Mouse (Mus musculus) adrenal gland, adult 8-10 months (tissue): ENCODE measurements at regions not wholly inside any gene's neighbourhood (a gene's known extent, or its start where the extent isn't known, plus 50 kb on each side); places are given as distances from the start of the nearest gene placed in this dataset.

Source experiments
- DNase-seq: peaks from one replicate; pipeline ENCODE4 v3.0.0; 2022

DNA sequence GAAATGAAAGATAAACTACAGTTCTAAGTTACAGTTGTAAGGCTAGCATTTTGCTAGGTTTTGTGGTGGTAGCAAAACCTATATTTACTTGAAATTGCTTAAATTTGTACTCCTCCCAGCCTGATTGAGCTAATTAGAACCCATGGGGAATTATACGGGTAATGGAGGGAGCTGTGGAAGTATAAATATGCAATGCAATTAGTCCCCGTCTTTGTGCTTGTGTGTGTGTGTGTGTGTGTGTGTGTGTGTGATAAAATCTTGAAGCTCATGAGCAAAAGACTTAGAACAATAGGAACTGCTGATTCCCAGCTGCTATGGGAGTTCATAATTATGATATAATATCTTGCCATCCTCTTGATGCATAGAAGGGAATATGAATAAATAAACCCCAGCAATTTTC lies 321.7 kb upstream of the Thsd7b start:
- DNase-seq = no peak

DNA sequence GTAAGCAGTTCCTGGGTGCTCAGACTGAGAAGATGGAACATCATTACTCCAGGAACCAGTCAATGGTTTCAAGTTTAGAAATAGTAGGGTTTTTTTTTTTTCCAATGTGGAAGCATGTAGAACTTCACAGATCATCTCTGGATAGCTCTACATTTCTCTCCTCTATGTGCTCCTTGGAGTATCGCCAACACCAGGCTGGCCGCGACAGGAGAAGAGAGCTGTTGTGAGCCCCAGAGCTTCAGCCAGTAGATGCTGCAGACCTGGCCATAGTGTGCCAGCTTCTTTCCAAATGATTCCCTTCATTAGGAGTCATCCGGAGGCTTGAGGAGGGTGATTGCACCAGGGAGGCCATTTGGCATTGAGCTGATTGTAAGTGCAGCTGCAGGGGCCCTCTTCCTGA lies 322.6 kb upstream of the Thsd7b start:
- no peak for DNase-seq

DNA sequence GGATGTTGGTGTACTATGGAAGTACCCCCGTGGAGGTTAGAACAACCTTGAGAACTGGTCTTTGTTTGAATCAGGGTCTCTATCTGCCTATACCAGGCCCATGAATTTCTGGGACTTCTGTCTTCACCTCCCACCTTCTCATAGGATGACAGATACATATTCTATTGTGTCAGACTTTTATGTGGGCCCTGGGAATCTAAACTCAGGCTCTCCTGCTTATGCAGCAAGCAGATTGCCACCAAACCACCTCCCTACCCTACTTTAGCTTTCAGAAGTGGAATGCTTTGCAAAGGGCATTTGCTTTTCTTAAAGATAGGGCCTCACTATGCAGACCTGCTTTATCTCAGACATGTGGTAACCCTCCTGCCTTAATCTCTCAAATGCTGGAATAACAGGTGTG lies 322.7 kb upstream of the Cxcr4 start:
- DNase-seq = no peak

DNA sequence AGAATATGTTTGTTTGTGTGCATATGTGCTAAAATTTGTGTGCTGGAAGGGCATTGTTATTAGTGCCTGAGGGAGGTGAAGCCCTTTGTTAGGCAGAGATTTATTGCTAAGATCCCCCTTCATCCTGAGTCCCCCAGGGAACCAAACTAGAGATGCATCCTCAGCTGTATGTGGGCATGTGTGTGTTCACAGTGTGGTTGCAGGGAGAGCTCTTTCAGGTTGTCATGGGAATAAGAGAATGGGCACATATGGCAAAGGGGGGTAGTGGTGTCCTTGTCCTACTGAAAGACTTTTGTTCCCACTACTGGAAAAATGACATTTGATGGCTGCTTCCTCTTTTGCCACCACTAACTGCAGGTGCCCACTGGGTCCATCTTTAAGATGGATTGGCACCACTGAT lies 320.4 kb upstream of the Cxcr4 start:
- DNase-seq = no peak

DNA sequence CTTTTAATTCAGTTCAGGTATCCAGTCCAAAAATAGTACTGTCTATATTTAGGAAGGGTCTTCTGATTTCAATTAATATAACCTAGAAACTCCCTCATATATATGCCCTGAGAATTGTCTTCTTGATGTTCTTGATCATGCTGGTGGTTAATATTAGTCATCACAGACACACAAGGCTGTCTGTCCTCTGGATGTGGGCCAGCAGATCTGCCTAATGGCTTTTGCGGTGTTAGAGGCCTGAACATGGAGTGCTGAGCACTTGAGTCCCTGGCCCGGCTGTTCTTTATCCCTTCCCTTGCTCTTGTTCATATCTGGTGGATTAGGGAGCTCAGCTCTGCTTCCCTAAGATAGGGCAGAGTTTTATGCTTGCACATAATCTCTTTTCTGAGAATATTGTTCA lies 315.5 kb upstream of the Cxcr4 start:
- peak; percentile 5 for DNase-seq

DNA sequence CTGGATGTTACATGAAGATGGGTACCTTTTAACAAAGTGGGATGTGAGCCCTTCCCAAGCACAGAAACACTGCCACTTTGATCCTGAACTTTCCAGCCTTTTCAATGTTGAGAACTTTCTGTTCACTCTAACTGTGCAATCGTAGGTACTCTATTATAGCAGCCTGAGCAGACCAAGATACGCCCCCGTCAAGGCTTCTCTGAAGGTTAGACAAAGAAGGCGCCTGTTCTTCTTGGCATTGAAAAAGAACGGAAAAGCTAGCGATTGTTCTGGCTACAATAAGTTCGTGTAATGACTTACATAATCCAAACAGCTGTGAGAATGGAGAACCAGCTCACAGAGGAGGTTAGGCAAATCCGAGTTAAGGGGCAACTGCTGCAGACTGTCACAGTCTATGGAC lies 305.9 kb upstream of the Cxcr4 start:
- no peak for DNase-seq

DNA sequence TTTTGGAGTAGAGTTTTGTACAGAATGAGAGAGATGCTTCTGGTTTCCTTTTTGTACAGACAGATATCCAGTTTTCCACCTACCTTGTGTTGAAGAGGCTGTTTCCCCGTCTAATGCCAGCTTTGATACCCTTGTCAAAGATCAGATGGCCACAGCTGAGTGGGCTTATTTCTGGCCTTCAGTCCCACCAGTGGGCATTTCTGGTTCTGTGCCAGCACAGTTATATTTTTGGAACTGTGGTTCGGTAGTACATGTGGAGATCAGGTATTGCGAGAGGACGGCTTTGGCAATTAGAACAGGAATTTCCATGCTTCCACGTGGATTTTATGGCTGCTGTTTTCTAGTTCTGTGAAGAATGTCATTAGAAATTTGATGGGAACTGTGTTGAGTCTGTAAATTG lies 302.5 kb upstream of the Cxcr4 start:
- DNase-seq = no peak

DNA sequence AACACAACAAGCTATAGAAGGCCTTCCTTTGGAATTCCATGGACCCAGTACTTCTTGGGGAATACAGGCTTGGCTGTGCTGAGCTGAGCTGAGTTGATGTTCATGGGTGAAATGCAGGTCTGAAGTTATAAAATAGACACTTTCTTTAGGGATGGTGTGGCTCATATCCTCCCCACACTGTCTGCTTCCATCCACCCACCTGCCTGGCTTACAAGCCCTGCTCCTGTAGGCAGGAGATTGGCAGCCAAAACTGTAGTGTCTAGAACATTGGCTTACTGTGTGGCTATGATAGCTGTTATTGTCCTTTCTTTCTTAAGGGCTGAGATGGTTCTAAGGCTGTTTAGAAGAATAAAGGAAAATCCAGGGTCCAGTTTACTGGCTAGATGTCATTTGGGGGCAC lies 286.2 kb upstream of the Cxcr4 start:
- no peak for DNase-seq

DNA sequence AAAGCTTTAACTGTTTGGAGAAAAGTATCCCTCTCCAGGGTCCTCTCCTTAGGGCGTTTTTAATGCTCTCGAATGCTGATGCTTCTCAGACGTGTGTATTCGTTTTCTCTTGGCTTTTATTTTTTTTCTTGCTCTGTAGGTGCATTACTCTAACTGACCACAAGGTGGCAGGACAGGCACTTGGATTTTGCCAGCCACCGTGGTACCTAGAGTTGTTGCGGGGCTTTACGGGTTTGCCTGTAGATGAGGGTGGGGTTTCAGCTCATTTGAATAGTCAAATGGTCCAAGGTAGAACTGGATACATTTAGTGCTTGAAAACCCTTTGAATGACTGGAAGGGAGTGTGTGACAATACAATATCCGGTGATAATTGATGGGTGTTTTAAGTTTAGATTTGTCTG lies 283.2 kb upstream of the Cxcr4 start:
- no peak for DNase-seq

DNA sequence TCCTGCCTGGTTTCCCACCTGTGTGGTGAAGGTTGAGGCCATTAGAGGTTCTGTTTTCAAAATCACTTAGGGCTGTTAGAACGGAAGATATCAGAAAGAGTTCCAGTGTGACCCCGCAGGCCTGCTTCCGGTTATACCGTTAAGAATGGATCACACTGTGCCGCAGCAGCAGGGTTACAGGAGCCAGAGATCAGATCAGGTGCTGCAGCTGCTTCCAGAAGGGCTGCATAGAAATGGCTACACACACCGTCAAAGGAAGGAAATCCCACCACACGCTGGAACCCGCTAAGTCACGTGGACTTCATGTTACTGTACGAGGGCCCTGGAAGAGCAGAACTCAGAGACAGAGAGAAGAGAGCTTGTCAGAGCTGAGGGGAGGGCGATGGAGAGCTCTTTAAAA lies 282.1 kb upstream of the Cxcr4 start:
- no peak for DNase-seq

DNA sequence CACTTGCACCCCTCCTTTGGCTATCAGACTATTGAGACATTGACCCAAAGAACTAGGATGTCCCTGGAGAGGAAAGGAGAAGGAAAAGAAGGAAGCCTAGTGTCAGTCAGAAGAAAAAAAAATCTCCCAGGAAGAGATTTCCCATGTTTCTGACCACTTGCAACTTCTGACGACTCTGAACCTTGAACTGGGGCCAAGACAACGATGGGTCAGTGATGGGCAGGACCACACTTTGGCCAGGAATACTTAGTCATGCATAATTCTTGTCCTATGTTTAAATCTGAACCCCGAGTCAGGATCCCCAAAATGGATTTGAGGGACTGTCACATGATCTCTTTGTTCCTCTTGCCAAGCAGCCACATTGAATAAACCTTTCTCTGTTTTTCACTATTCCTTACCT lies 276.7 kb upstream of the Cxcr4 start:
- DNase-seq = peak; percentile 15

DNA sequence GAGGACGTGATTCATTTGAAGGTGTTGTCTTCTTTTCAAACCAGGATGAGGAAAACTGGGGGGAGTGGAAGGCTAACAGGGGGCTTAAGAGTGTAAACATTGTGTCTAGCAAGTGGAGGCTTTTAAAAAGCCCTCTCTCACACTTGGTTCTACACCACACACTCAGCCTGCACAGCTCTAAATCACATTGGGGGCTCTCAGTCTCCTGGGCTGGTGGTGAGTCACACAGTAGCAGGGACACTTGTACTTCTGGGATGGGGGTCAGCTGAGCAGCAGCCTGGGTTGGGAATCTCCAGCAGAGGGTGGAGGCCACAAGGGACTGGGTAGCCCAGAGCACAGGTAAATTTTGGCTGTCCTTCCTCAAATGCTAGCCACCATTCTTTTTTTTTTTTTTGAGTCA lies 268.4 kb upstream of the Cxcr4 start:
- DNase-seq = no peak

DNA sequence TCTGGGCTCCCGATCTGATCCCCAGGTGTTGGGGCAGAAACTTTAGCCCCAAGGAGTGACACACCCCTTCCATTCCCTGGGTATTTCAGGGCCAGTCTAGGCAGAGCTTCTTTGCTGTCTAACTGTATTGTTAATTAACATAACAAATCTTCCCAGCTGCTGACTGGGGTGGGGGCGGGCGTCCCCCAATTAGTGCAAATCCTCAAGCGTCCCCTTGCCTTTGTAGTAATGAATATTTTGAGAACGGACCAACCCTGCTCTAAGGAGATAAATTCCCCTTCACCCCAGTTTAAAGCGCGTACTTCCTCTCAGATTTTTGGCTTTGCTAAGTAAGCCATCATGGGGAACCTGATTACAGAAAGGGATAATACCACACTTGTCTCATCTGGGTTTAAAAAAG lies 268.0 kb upstream of the Cxcr4 start:
- no peak for DNase-seq

DNA sequence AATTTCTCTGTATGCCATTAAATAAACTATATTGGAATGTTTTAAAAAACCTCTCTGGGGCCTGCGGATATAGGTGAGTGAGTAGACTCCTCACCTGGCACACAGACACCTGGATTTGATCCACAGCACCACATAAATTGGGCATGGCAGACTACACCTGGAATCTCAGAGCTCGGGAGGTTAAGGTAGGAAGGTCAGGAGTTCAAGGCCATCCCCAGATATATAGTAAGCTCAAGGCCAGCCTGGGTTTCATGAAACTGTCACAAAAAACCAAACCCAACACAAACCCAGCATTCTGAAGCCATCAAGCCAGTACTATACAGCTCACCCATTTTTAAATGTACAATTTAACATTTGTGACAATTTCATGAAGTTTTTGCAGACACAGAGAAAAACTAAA lies 266.6 kb upstream of the Cxcr4 start:
- no peak for DNase-seq

DNA sequence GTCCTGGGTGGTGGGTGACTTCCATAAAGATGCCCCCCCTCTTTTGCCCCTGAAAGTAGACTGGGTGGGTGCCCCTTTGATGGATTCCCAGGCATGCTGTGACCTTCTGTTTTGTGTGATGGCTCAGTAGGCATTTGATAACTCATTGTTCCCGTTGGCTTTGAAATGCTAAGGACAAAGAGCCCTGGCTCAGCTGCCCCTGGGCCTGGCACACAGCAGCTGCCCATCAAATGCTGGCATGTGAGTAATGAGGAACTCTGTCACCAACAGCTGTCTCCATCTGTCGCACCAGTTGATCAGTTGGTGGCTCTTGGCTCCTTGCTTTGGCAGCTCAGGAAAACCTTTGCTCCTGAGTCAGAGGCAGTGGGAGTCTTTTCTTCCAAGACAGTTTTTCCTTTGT lies 264.8 kb upstream of the Cxcr4 start:
- DNase-seq = no peak

DNA sequence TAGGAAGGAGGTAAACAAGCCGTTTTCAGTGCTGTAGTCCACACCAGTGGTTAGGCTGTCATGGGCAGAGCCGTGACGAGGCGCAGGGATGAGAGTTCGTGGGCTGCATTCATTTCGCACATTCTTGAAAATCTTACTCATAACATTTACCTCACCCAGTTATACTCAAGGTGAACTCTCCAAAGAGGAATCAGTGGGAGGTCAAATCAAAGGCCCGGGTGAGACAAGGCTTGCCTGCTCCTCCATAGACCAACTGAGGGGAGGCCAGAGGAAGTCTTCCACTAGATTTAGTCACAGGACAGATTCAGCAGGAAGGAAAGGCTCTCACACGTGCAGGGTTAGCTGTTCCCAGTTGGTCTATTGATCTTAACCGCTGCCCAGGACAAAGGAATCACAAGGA lies 262.6 kb upstream of the Cxcr4 start:
- DNase-seq = no peak

DNA sequence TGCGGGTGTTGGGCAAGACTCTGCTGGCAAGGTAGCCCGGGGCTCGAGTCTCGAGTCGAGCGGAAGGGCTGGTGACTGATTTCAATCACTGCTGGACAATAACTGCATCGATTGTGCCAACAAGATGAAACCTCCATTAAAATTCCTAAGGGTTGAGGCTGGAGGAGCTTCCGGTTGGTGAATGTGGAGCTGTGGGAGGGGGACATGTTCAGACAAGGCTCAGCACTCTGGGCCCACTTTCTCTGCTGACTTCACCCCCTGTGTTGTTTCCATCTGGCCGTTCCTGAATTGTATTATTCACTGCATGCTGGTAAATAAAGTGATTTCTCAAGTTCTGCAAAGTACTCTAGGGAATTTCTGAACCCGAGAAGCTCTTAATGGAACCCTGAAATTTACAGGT lies 261.2 kb upstream of the Cxcr4 start:
- DNase-seq = no peak

DNA sequence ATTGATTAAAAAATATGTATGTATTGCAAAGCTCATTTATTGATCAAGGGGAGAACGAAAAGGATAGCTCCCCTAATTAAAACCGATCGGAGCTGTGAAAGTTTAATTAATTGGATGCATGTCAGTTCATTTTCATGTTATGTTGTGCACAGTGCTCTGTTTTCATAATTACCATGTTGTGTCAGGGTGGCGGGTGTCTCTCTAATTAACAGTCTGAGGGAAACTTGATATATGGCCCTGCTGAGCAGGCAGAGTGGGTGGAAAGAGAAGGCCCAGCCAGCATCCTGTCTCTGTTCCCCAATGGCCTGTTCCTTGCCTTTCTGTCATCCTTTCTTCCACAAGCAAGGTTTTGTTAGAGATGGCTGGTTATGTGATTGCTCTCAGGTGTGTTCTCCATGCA lies 245.3 kb upstream of the Cxcr4 start:
- no peak for DNase-seq

DNA sequence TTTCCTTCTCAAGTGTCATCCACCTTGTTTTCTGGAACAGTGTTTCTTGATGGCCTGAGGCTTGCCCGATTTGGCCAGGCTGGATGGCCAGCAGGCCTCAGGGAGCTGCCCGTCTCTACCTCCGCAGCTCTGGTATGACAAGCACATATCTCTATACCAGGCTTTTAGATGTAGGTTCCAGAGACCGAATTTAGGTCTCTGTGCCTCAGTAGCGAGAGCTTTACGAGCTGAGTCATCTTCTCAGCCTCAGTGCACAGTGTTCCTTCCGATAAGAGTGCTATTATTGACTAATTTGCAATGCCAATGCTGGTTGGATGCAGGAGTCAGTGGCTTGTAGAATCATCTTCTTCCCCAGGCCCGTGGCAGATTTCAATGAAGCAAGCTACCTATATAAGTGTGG lies 243.4 kb upstream of the Cxcr4 start:
- DNase-seq = no peak

DNA sequence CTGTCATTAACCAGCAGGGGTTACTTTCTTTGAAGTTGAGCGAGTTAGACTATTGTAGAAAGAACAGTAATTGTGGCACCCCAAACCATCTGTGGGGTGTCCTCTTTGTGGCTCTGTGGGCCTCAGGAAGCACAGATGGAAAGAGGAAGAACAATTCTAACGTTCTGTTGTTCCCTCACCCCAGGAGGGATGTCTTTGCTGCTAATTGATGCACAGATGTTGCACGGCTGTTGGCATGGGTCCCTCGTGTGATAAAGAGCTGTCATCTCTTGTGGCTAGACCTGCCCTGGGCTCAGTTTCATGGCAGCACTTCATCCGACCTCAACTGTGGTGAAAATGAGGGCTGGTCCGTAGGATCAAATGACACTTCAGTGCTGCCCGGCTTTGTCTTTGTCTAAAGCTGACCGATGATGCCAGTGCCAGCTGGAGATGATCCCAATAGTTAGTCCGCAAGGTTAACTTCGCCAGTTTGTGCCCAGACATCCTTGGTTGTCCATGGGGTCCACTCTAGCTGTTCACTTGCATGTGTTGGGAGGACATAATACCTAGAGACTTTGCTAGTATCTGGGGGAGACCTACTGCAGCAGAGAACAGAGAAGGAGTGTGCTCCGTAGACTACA lies 241.1 kb upstream of the Cxcr4 start:
- DNase-seq = no peak

DNA sequence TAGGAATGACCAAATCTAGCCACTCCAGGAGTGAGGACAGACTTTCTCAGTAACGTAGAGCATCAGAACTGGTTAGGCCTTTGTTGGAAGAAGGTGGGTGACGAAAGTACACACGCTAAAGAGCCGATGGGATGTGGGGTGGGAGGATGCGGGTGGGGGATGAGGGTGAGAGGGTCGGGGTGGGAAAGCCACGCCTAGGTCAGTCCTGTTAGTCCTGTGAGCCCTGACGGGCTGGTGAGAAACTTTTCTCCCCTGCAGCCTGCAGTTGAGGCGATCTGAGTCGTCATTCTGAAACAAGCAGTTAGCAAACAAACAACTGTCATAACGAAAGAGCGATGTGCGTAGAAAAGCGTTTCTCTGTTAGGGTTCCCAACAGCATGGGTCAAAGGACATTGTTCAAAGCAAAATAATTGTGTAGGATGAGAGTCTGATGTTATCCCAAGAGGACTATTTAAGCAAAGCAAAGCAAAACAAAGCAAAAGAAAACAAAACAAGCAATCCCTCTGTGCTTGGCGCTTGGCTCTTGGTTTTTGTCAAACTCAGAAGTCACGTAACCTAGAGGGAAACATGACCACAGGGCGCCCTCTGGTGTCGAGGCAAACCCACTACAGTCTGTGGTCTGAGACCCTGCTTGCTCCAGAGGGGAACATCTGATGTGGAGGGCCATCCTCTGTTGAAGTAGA lies 240.2 kb upstream of the Cxcr4 start:
- DNase-seq = peak; percentile 32

DNA sequence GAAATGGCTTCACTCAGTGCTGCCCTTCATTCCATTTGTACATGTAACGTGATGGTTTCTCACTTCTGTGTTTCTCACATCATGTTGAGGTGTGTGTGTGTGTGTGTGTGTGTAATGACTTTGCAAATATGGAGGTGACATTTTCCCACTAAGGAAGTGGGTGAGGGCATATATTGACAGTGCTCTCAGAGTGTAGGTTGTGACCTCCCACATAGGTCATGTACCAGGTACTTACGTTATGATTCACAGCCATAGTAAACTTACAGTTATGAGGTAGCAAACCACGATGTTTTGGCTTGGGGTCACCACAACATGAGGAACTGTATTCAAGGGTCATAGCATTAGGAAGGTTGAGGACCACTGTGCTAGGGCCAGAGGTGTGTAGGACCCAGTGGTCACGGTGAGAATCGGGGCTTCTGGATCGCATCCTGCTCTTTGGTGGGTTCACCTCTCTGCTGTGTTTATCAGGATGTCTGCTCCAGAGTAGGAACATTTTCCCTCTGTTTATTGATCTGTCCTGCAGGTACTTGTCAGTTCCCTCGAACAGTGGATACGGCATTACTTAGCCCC lies 238.7 kb upstream of the Cxcr4 start:
- no peak for DNase-seq

DNA sequence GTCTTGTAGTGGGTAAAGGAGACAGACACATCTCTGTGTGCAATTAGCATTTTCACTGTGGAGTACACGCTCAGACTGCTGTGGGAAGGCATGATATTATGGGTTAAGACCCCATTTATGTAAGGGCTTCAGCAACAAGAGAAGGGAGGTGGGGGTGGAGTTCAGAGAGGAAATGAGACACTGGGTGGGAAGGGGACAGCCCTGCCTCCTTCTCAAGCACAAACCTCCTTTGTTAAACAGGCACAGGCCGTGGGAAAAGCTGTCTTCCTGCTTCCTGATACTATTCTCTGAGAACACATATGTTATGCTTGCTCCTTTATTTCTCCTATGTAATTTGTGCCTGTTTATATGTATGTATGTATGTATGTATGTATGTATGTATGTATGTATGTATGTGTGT lies 237.4 kb upstream of the Cxcr4 start:
- no peak for DNase-seq

DNA sequence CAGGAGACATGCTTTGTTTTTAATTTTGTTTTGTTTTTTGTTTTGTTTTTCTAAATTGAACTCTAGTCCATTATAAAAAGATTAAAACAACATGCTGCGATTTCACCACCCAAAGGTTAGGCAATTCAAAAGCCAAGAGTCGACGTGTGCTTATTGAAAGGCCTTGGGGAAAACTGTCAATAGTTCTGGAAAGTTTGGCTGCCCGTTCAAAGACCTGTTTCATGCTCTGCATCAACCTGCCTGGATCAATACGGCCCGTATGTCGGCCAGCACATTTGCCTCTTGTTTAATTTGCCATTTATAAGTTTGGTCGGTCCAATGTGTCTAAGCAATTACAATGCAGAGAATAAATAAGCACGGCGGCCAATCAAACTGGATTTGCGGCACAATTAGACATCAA lies 234.3 kb upstream of the Cxcr4 start:
- no peak for DNase-seq
